Mouse (Mus musculus): ENCODE measurements at regions not wholly inside any gene's neighbourhood (a gene's known extent, or its start where the extent isn't known, plus 50 kb on each side); places are given as distances from the start of the nearest gene placed in this dataset.

DNA sequence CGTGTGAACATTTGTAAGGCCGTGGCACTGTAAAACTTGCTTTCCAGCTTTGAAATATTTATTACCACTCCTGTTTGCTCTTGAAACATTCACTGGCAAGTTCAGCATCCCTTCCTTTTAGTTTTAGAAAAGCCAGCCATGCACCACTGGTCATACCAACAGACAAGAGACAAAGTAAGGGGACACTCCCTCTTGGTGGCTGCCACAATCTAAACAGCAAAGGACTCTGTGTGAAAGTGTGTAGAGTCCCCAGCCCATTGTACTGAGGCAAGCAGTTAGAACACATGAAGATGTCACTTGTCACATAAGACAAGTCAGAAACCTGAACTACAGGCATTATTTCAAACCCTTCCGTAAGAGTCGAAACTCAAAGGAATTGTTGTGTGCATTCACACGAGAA is 257.0 kb downstream of the Galc start:
- TF ChIP-seq MAFK (IDR thresholded peaks at IDR 0.05; ENCODE audit: insufficient read depth, low read depth, low read length), result no peak
- DNase-seq (ENCODE audit: low read depth, low spot score), result no peak
- in situ Hi-C loops (cut with MboI; ENCODE audit: low sequenced_read_pairs in 2 of 2, unreplicated experiment in 2 of 2), result no loop called here

DNA sequence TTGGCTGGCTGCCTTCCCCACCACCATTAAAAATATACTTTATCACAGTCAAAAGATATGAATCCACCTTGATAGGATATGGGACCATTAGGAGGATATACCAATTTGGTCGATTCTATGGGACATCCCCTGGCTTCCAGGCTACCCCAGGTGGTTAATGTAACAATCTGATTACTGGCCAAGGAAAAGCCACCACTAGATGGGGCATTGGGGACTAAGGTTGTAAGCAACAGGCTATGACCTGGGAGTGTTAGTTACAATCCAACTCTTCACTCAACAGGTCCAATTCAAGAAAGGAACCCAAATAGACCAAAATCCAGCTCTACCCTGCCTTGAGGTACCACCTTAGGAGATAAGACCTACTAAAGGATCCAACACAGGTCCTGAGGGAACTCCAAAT is 264.4 kb downstream of the Galc start:
- no peaks in the 10 kb centered on the region for H3K9me3 ChIP-seq (ENCODE audit: control insufficient read depth, insufficient read depth, low read depth, low read length)
- no peaks in the 10 kb centered on the region for H3K36me3 ChIP-seq (ENCODE audit: control insufficient read depth, insufficient read depth, low read length, poor library complexity, severe bottlenecking)
- TF ChIP-seq ZNF384 (IDR thresholded peaks at IDR 0.05; ENCODE audit: low read depth, low read length) (no peak), MAFK (IDR thresholded peaks at IDR 0.05; ENCODE audit: insufficient read depth, low read depth, low read length) (no peak), HCFC1 (IDR thresholded peaks at IDR 0.05; ENCODE audit: borderline replicate concordance, insufficient read depth, low read length) (no peak), CHD2 (IDR thresholded peaks at IDR 0.05; ENCODE audit: low read depth, low read length) (no peak), ZC3H11A (IDR thresholded peaks at IDR 0.05; ENCODE audit: borderline replicate concordance, low read depth, low read length) (no peak)
- in situ Hi-C loops (cut with MboI; ENCODE audit: low sequenced_read_pairs in 2 of 2, unreplicated experiment in 2 of 2), result no loop called here
- H3K4me1 ChIP-seq (ENCODE audit: control insufficient read depth in 2 of 2, insufficient read depth in 2 of 2, low read length in 2 of 2, poor library complexity in 1 of 2), result no peaks in the 10 kb centered on the region
- H3K9ac ChIP-seq (ENCODE audit: insufficient read depth, low read depth, low read length, poor library complexity, severe bottlenecking), result no peak overlapping the region
- H3K4me3 ChIP-seq (ENCODE audit: insufficient read depth in 1 of 2, low read depth in 1 of 2, low read length in 2 of 2, poor library complexity in 1 of 2, severe bottlenecking in 1 of 2), result no peak overlapping the region
- DNase-seq (ENCODE audit: low read depth, low spot score), result no peak
- no peak overlapping the region for H3K27ac ChIP-seq (ENCODE audit: insufficient read depth, low read depth, low read length, poor library complexity, severe bottlenecking)

More for the DNA sequence above, 257.0 kb downstream of the Galc start:
- no peak overlapping the region for H3K4me3 ChIP-seq (ENCODE audit: insufficient read depth in 1 of 2, low read depth in 1 of 2, low read length in 2 of 2, poor library complexity in 1 of 2, severe bottlenecking in 1 of 2)
- no peaks in the 10 kb centered on the region for H3K36me3 ChIP-seq (ENCODE audit: control insufficient read depth, insufficient read depth, low read length, poor library complexity, severe bottlenecking)
- H3K9ac ChIP-seq (ENCODE audit: insufficient read depth, low read depth, low read length, poor library complexity, severe bottlenecking), result no peak overlapping the region
- H3K4me1 ChIP-seq (ENCODE audit: control insufficient read depth in 2 of 2, insufficient read depth in 2 of 2, low read length in 2 of 2, poor library complexity in 1 of 2), result no peaks in the 10 kb centered on the region
- H3K27ac ChIP-seq (ENCODE audit: insufficient read depth, low read depth, low read length, poor library complexity, severe bottlenecking), result no peak overlapping the region
- H3K9me3 ChIP-seq (ENCODE audit: control insufficient read depth, insufficient read depth, low read depth, low read length), result no peaks in the 10 kb centered on the region

DNA sequence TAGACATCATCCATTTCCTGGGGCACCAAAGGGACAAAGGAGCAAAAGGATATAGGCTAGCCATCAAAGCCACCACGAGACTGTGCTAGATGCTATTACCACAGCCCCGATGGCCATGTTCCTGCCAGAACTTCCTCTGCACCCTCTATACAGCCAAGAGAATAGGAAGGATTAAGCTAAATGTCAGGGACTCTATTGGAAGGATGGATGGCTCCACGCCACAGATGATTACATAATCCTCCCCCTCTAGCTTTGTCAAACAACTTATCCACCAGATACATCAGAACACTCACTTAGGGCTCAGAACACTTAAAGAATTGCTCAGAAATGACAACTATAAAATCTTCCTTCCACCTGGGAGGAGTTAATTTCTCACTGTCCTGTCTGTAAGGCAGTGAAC is 265.3 kb downstream of the Galc start:
- H3K4me1 ChIP-seq (ENCODE audit: control insufficient read depth in 2 of 2, insufficient read depth in 2 of 2, low read length in 2 of 2, poor library complexity in 1 of 2), result no peaks in the 10 kb centered on the region
- TF ChIP-seq HCFC1 (IDR thresholded peaks at IDR 0.05; ENCODE audit: borderline replicate concordance, insufficient read depth, low read length) (no peak), MAFK (IDR thresholded peaks at IDR 0.05; ENCODE audit: insufficient read depth, low read depth, low read length) (no peak), ZNF384 (IDR thresholded peaks at IDR 0.05; ENCODE audit: low read depth, low read length) (no peak), ZC3H11A (IDR thresholded peaks at IDR 0.05; ENCODE audit: borderline replicate concordance, low read depth, low read length) (no peak), CHD2 (IDR thresholded peaks at IDR 0.05; ENCODE audit: low read depth, low read length) (no peak)
- H3K9me3 ChIP-seq (ENCODE audit: control insufficient read depth, insufficient read depth, low read depth, low read length), result no peaks in the 10 kb centered on the region
- no peak overlapping the region for H3K4me3 ChIP-seq (ENCODE audit: insufficient read depth in 1 of 2, low read depth in 1 of 2, low read length in 2 of 2, poor library complexity in 1 of 2, severe bottlenecking in 1 of 2)
- in situ Hi-C loops (cut with MboI; ENCODE audit: low sequenced_read_pairs in 2 of 2, unreplicated experiment in 2 of 2), result no loop called here
- no peak for DNase-seq (ENCODE audit: low read depth, low spot score)
- no peak overlapping the region for H3K9ac ChIP-seq (ENCODE audit: insufficient read depth, low read depth, low read length, poor library complexity, severe bottlenecking)
- H3K36me3 ChIP-seq (ENCODE audit: control insufficient read depth, insufficient read depth, low read length, poor library complexity, severe bottlenecking), result no peaks in the 10 kb centered on the region
- H3K27ac ChIP-seq (ENCODE audit: insufficient read depth, low read depth, low read length, poor library complexity, severe bottlenecking), result no peak overlapping the region

DNA sequence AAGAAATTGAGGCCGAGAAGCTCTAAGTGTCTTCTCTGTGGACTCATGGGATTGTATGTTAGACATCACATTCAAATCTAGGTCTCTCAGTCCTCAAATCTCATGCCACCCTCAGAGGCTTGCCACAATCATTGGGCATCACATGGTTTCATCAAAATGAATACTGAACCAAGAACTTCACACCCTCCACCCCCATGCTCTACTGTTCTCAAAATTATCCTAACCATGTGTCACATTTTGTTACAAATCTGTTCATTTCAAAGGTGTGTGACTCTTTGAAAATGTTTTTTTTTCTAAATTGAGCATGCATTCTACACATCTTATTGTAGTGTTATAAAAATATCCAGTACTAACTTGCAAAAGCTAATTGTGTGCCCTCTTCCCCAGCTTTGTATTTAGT is 275.9 kb downstream of the Galc start:
- no peak for DNase-seq (ENCODE audit: low read depth, low spot score)
- no peaks in the 10 kb centered on the region for H3K4me1 ChIP-seq (ENCODE audit: control insufficient read depth in 2 of 2, insufficient read depth in 2 of 2, low read length in 2 of 2, poor library complexity in 1 of 2)
- no peak overlapping the region for H3K4me3 ChIP-seq (ENCODE audit: insufficient read depth in 1 of 2, low read depth in 1 of 2, low read length in 2 of 2, poor library complexity in 1 of 2, severe bottlenecking in 1 of 2)
- TF ChIP-seq MAFK (IDR thresholded peaks at IDR 0.05; ENCODE audit: insufficient read depth, low read depth, low read length) (no peak), ZC3H11A (IDR thresholded peaks at IDR 0.05; ENCODE audit: borderline replicate concordance, low read depth, low read length) (no peak), ZNF384 (IDR thresholded peaks at IDR 0.05; ENCODE audit: low read depth, low read length) (no peak), HCFC1 (IDR thresholded peaks at IDR 0.05; ENCODE audit: borderline replicate concordance, insufficient read depth, low read length) (no peak), CHD2 (IDR thresholded peaks at IDR 0.05; ENCODE audit: low read depth, low read length) (no peak)
- no peaks in the 10 kb centered on the region for H3K36me3 ChIP-seq (ENCODE audit: control insufficient read depth, insufficient read depth, low read length, poor library complexity, severe bottlenecking)
- no peaks in the 10 kb centered on the region for H3K9me3 ChIP-seq (ENCODE audit: control insufficient read depth, insufficient read depth, low read depth, low read length)
- H3K9ac ChIP-seq (ENCODE audit: insufficient read depth, low read depth, low read length, poor library complexity, severe bottlenecking), result no peak overlapping the region
- in situ Hi-C loops (cut with MboI; ENCODE audit: low sequenced_read_pairs in 2 of 2, unreplicated experiment in 2 of 2), result no loop called here
- H3K27ac ChIP-seq (ENCODE audit: insufficient read depth, low read depth, low read length, poor library complexity, severe bottlenecking), result no peak overlapping the region

DNA sequence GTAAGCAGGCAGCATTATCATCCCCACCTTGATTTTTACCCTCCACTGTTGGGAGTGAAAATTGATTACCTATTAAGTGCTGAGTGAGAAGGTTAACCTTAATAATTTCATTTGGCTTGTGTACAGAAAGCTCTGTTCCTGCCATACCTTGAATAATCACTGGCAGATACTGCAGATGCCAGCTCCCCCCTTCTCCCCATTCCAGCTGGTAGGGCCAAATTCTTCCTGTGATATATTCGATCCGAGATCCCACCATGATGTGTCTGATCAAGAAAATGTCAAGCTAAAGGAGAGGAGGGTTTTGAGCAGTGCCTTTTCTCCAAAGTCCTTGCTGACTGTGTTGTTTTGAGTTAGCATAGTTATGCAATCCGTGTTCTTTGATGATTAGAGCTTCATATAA is 280.6 kb downstream of the Galc start:
- TF ChIP-seq ZNF384 (IDR thresholded peaks at IDR 0.05; ENCODE audit: low read depth, low read length) (no peak), ZC3H11A (IDR thresholded peaks at IDR 0.05; ENCODE audit: borderline replicate concordance, low read depth, low read length) (no peak), HCFC1 (IDR thresholded peaks at IDR 0.05; ENCODE audit: borderline replicate concordance, insufficient read depth, low read length) (no peak)
- no peak for DNase-seq (ENCODE audit: low read depth, low spot score)
- H3K9ac ChIP-seq (ENCODE audit: insufficient read depth, low read depth, low read length, poor library complexity, severe bottlenecking), result no peak overlapping the region
- H3K9me3 ChIP-seq (ENCODE audit: control insufficient read depth, insufficient read depth, low read depth, low read length), result no peaks in the 10 kb centered on the region
- in situ Hi-C loops (cut with MboI; ENCODE audit: low sequenced_read_pairs in 2 of 2, unreplicated experiment in 2 of 2), result no loop called here
- no peak overlapping the region for H3K27ac ChIP-seq (ENCODE audit: insufficient read depth, low read depth, low read length, poor library complexity, severe bottlenecking)
- H3K4me3 ChIP-seq (ENCODE audit: insufficient read depth in 1 of 2, low read depth in 1 of 2, low read length in 2 of 2, poor library complexity in 1 of 2, severe bottlenecking in 1 of 2), result no peak overlapping the region
- no peaks in the 10 kb centered on the region for H3K4me1 ChIP-seq (ENCODE audit: control insufficient read depth in 2 of 2, insufficient read depth in 2 of 2, low read length in 2 of 2, poor library complexity in 1 of 2)
- H3K36me3 ChIP-seq (ENCODE audit: control insufficient read depth, insufficient read depth, low read length, poor library complexity, severe bottlenecking), result no peaks in the 10 kb centered on the region
